Mouse (Mus musculus) left cerebral cortex, adult 8-10 months (tissue): ENCODE measurements at regions not wholly inside any gene's neighbourhood (a gene's known extent, or its start where the extent isn't known, plus 50 kb on each side); places are given as distances from the start of the nearest gene placed in this dataset.
A peak's percentile ranks its signal among the peaks of the same experiment; 100 is the strongest.

ENCODE experiments used
- DNase-seq, 2 experiments: peaks; one replicate each; pipeline ENCODE4 v3.0.0; 2022; ENCODE audit warnings: low spot score in 2 of 2

GRCm38 (mm10) chr1:89373806-89374205 is 80.8 kb upstream of the Agap1 start:
- DNase-seq: no peak

GRCm38 (mm10) chr1:89374271-89374670 is 80.3 kb upstream of the Agap1 start:
- DNase-seq: no peak

GRCm38 (mm10) chr1:89382021-89382420 is 72.6 kb upstream of the Agap1 start:
- no peak for DNase-seq

GRCm38 (mm10) chr1:89385111-89385510 is 69.5 kb upstream of the Agap1 start:
- DNase-seq: no peak

- DNase-seq: no peak
These were observed 61.9 kb upstream of the Agap1 start for GRCm38 (mm10) chr1:89392711-89393110.

GRCm38 (mm10) chr1:89394471-89394870 is 60.1 kb upstream of the Agap1 start:
- no peak for DNase-seq

- DNase-seq: peak in 1 of 2 experiments; percentile 27
These were observed 53.8 kb upstream of the Agap1 start for GRCm38 (mm10) chr1:89400734-89401202.

- no peak for DNase-seq
These were observed 51.9 kb upstream of the Agap1 start for GRCm38 (mm10) chr1:89402513-89403210.

GRCm38 (mm10) chr1:89403551-89404050 is 51.0 kb upstream of the Agap1 start:
- no peak for DNase-seq
